Mouse (Mus musculus) spleen, postnatal 14 days (tissue): ENCODE data around the gene Gm8281.
"Not testable (repeated sequence)": the region's sequence is repeated elsewhere in the genome, so short reads cannot be mapped to it uniquely, and the experiment has no call there.

Experiments used
- DNase-seq, 2 experiments: peaks; one replicate each; pipeline ENCODE4 v3.0.0; 2021 to 2022; ENCODE audit warnings: low spot score in 2 of 2

Gm8281 gene

DNA sequence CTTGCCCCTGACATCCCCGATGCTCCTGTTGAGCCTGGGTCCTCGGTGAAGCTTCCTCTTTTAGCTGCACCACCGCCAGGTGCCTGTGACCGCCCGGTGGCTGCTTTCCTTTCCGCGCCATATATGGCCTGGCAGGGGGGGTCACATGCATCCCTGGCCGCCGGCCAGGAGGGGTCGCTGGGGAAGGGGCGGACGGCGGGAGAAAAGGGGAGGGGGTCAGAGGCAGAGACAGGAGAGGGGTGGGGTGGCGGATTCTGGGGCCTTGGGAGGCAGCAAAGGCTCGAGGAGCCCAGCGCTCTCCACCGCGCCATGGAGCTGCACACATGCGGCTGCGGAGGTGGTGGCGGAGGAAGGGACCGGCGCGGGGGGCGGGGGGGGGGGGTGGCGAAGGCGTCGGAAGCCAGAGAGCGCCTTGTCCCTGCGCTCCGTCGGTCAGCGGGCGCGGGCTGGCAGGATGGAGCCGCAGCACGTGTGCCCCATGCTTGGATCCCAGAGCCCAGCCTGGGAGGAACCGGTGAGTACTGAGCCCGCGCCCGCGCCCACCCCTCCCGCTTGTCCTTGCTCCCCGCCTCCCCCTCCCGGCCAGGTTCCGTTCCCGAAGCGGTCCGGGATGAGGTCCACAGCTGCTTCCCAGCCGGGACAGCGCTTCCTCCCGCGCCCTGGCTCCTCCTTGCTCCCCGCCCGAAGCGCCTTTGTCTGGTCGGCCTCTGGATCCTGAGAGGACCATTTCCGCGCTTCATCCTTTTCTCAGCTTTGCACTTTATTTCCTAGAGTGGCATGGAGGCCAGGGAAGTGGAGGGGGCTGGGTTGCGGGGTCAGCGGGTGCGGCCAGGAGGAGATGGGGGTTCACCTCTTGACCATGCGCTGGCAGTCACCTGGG is at the start of gene Gm8281:
Gene Gm8281 (plus strand): TSS at position 430 of the 880 bp plus-strand sequence.
- not testable (repeated sequence) for DNase-seq

GRCm38 (mm10) chr14:5050329-5050728 is 20.5 kb upstream of the Gm8281 start, which contains the start of gene 4930555G01Rik:
4930555G01Rik (plus strand) TSS chr14:5050629.
- DNase-seq, result not testable (repeated sequence)

- not testable (repeated sequence) for DNase-seq
These were observed 60.4 kb downstream of the Gm8281 start, which contains the start of gene Gm8279 for GRCm38 (mm10) chr14:5131219-5131618. Gm8279 (plus strand) TSS chr14:5131519.
